Mouse (Mus musculus): ENCODE measurements around the gene Smarce1. TPM values are rescaled to one million over a fixed set of nuclear protein-coding genes. Genes with fewer than 3 reads are reported as not detected.

Smarce1 gene
- polyA plus RNA-seq, 1 experiment from 2014 or later, result 351 TPM

DNA sequence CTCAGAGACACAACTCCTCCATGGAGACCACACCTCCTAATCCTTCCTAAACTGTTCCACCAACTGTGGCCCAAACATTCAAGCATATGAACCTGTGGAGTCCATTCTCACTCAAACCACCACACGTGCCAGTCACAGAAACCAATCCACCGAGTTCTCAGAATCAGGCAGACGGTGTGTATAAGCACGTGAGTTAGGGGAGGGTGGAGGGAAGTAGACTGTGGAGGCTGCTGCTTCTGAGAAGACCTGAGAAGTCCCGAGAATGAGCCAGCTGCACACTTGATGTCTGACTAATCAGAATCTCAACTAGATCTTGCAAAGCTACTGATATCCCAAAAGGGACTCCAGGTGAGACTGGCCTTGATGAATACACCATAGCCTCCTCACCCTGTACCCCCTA is 50.7 kb downstream of the Smarce1 start:
- Histone ChIP-seq H3K4me1 (replicated peaks; ENCODE audit: control insufficient read depth, insufficient read depth, low read length) (no peaks in the 10 kb centered on the region), H3K4me2 (ENCODE audit: low read length) (no peak overlapping the region), H3K9me3 (ENCODE audit: control insufficient read depth, low read length) (no peaks in the 10 kb centered on the region), H3K4me3 (replicated peaks; ENCODE audit: low read length) (no peak overlapping the region), H3K27ac (ENCODE audit: low read length) (no peak overlapping the region), H3K27me3 (replicated peaks; ENCODE audit: control insufficient read depth, insufficient read depth, low read length) (no peaks in the 10 kb centered on the region), H3K9ac (replicated peaks; ENCODE audit: low read depth, low read length) (no peak overlapping the region), H3K36me3 (ENCODE audit: control insufficient read depth, insufficient read depth) (no peaks in the 10 kb centered on the region)
- WGBS, result 84% methylated on average over 5 of the region's 5 CpGs
- no peak for ATAC-seq

DNA sequence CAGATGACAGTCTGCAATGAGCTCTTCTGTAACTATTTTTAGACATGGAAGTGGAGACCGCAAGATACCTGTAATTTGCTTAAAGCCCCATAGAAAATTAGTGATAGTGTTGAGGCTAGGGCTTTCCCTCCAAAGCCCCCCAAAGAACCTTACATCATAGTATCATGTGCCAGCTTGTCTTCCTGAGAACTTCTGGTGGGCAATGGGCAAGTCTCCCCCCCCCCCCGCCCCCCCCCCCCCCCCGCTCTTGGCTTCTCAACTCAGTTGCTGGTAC is 53.0 kb downstream of the Smarce1 start:
- H3K9ac ChIP-seq (replicated peaks; ENCODE audit: low read depth, low read length), result no peak overlapping the region
- no peaks in the 10 kb centered on the region for H3K27me3 ChIP-seq (replicated peaks; ENCODE audit: control insufficient read depth, insufficient read depth, low read length)
- H3K4me3 ChIP-seq (replicated peaks; ENCODE audit: low read length), result no peak overlapping the region
- no peak overlapping the region for H3K4me2 ChIP-seq (ENCODE audit: low read length)
- WGBS, result 94% methylated on average over 1 of the region's 3 CpGs
- H3K36me3 ChIP-seq (ENCODE audit: control insufficient read depth, insufficient read depth), result no peaks in the 10 kb centered on the region
- no peak overlapping the region for H3K27ac ChIP-seq (ENCODE audit: low read length)
- ATAC-seq, result no peak
- H3K9me3 ChIP-seq (ENCODE audit: control insufficient read depth, low read length), result no peaks in the 10 kb centered on the region
- no peaks in the 10 kb centered on the region for H3K4me1 ChIP-seq (replicated peaks; ENCODE audit: control insufficient read depth, insufficient read depth, low read length)

DNA sequence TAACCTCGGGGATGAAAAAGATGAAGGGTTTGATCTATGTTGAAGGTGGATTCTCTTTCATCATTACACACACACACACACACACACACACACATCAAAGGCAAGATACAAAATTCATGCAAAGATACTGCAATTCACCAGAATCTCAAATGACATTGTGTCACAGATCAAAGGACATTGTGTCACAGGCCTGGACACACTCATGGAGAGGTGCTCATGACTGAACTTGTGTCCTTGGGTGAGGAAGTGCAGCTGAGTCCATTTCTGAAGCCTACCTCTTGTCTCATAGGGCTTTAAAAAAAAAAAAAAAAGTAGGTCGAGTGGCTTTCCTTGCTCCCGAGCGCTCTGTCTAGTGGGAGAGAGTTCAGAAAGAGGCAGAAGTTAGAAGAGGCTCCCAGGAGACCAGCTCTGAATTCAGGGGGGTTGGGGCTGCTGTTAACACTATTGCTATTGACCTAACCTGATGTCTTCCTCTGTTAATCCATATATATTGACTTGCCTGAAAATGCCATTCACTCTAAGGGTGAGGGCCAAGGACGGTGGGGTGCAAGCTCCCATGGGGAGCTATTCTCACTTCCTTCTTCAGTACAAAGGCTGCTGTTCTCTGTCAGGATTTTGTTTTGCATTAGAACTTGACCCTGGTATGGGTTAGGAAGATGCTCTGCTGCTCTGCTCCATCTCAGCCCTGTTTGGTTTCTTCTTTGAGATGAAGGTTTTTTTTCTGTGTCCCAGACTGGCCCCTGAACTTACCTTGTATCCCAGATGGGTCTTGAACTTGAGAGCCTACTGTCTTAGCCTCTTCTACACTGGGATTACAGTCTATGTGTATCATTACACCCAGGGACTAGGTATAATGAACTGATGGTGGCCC is 53.5 kb downstream of the Smarce1 start:
- Histone ChIP-seq H3K9me3 (ENCODE audit: control insufficient read depth, low read length) (no peaks in the 10 kb centered on the region), H3K36me3 (ENCODE audit: control insufficient read depth, insufficient read depth) (no peaks in the 10 kb centered on the region), H3K27me3 (replicated peaks; ENCODE audit: control insufficient read depth, insufficient read depth, low read length) (no peaks in the 10 kb centered on the region), H3K4me1 (replicated peaks; ENCODE audit: control insufficient read depth, insufficient read depth, low read length) (no peaks in the 10 kb centered on the region), H3K4me2 (ENCODE audit: low read length) (no peak overlapping the region), H3K9ac (replicated peaks; ENCODE audit: low read depth, low read length) (no peak overlapping the region), H3K27ac (ENCODE audit: low read length) (no peak overlapping the region), H3K4me3 (replicated peaks; ENCODE audit: low read length) (no peak overlapping the region)
- no peak for ATAC-seq
- 67% methylated on average over 5 of the region's 5 CpGs for WGBS

DNA sequence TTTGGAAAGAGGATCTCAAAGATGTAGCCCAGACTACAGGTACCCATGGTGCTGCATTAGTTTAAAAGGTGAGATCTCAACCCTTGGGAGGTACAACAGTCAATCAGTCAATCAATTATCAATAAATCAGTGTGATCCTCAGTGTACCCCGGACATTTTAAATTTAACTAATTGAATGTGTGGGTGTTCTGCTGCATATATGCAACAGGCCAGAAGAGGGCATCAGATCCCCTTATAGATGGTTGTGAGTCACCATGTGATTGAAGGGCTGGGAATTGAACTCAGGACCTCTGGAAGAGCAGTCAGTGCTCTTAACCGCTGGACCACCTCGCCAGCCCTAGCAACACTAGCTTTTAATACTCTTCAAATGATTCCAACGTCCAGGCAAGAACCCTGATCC is 58.8 kb downstream of the Smarce1 start:
- whole genome bisulfite sequencing, result 79% methylated on average over 4 of the region's 4 CpGs
- Histone ChIP-seq H3K9ac (replicated peaks; ENCODE audit: low read depth, low read length) (no peak overlapping the region), H3K9me3 (ENCODE audit: control insufficient read depth, low read length) (no peaks in the 10 kb centered on the region), H3K4me2 (ENCODE audit: low read length) (no peak overlapping the region), H3K27ac (ENCODE audit: low read length) (no peak overlapping the region), H3K4me3 (replicated peaks; ENCODE audit: low read length) (no peak overlapping the region), H3K4me1 (replicated peaks; ENCODE audit: control insufficient read depth, insufficient read depth, low read length) (no peaks in the 10 kb centered on the region), H3K27me3 (replicated peaks; ENCODE audit: control insufficient read depth, insufficient read depth, low read length) (no peaks in the 10 kb centered on the region), H3K36me3 (ENCODE audit: control insufficient read depth, insufficient read depth) (no peaks in the 10 kb centered on the region)
- no peak for ATAC-seq

DNA sequence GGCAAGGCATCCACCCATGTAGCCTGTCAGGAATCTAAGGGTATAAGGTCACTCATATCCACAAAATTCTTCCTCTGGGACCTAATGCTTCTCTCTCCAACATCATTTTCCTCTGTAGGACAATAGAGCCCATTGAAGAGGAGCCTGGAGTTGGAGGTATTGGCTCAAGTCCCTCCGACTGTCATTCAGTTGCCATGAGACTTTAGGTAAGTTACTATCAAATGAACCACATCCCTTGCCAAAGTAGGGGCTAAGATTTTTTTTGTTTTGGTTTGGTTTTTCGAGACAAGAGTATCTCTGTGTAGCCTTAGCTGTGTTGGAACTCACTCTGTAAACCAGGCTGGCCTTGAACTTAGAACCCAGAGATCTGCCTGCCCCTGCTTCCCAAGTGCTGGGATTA is 59.4 kb downstream of the Smarce1 start:
- H3K27ac ChIP-seq (ENCODE audit: low read length), result no peak overlapping the region
- H3K4me1 ChIP-seq (replicated peaks; ENCODE audit: control insufficient read depth, insufficient read depth, low read length), result no peaks in the 10 kb centered on the region
- no peaks in the 10 kb centered on the region for H3K9me3 ChIP-seq (ENCODE audit: control insufficient read depth, low read length)
- no peak for ATAC-seq
- no peak overlapping the region for H3K9ac ChIP-seq (replicated peaks; ENCODE audit: low read depth, low read length)
- H3K4me2 ChIP-seq (ENCODE audit: low read length), result no peak overlapping the region
- H3K4me3 ChIP-seq (replicated peaks; ENCODE audit: low read length), result no peak overlapping the region
- WGBS, result 76% methylated on average over 2 of the region's 2 CpGs
- H3K36me3 ChIP-seq (ENCODE audit: control insufficient read depth, insufficient read depth), result no peaks in the 10 kb centered on the region
- no peaks in the 10 kb centered on the region for H3K27me3 ChIP-seq (replicated peaks; ENCODE audit: control insufficient read depth, insufficient read depth, low read length)

DNA sequence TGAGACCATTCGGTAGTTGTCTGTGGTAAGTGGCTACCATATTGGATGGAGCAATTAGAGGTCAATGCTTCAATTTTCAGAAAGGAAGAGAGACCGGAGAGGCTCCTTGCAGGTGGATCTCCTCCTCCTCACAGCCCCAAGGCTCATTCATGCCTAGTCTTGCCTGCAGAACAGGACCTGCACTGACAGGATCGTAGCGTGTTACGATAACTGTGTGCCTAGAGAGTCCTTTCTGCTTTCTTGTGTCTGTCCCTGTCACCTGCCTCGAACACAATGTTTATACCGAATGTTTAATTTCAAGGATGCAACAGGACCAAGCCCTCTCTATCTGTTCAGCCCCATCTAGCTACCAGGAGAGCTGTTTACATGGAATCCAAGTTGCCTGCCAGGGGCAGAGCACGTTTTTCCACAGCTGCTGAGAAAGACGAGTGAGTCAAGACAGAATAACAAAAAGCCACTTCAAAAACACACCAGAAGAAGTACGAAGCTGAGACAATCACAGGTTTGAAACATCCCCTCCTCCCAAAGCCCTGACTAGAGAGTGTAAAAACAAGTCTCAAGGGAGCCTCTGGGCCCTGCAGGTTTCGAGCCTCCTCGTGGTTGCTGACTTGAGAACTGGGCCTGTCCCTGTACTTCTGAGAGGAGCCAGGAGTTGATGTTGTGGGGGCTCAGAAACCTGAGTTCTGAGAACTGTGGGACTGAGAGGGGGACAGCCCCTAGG is 60.1 kb downstream of the Smarce1 start:
- Histone ChIP-seq H3K9me3 (ENCODE audit: control insufficient read depth, low read length) (no peaks in the 10 kb centered on the region), H3K4me2 (ENCODE audit: low read length) (no peak overlapping the region), H3K4me1 (replicated peaks; ENCODE audit: control insufficient read depth, insufficient read depth, low read length) (no peaks in the 10 kb centered on the region), H3K36me3 (ENCODE audit: control insufficient read depth, insufficient read depth) (no peaks in the 10 kb centered on the region), H3K27me3 (replicated peaks; ENCODE audit: control insufficient read depth, insufficient read depth, low read length) (no peaks in the 10 kb centered on the region), H3K27ac (ENCODE audit: low read length) (no peak overlapping the region), H3K4me3 (replicated peaks; ENCODE audit: low read length) (no peak overlapping the region), H3K9ac (replicated peaks; ENCODE audit: low read depth, low read length) (no peak overlapping the region)
- 81% methylated on average over 12 of the region's 12 CpGs for WGBS
- no peak for ATAC-seq

DNA sequence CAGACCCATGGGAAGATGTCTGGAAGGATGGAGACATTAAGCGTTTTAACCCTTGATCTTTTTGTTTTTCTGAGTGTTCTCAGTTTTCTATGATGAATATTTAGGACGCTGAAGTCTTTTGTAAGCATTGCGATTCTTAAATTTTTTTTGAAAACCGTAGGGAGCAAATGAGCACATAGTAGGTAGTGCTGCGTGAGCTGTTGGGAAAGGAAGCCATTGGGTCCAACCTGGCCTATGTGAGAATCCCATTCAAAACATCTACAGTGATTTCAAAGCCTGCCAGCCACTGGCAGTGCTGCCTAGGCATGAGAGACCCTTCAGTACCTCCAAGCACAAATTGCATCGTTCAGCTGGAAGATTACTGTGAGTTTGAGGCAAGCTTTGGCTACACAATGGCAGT is 60.8 kb downstream of the Smarce1 start:
- ATAC-seq, result no peak
- H3K9me3 ChIP-seq (ENCODE audit: control insufficient read depth, low read length), result no peaks in the 10 kb centered on the region
- H3K27ac ChIP-seq (ENCODE audit: low read length), result no peak overlapping the region
- H3K9ac ChIP-seq (replicated peaks; ENCODE audit: low read depth, low read length), result no peak overlapping the region
- WGBS, result 89% methylated on average over 6 of the region's 6 CpGs
- H3K27me3 ChIP-seq (replicated peaks; ENCODE audit: control insufficient read depth, insufficient read depth, low read length), result no peaks in the 10 kb centered on the region
- H3K4me2 ChIP-seq (ENCODE audit: low read length), result no peak overlapping the region
- H3K4me1 ChIP-seq (replicated peaks; ENCODE audit: control insufficient read depth, insufficient read depth, low read length), result no peaks in the 10 kb centered on the region
- no peaks in the 10 kb centered on the region for H3K36me3 ChIP-seq (ENCODE audit: control insufficient read depth, insufficient read depth)
- no peak overlapping the region for H3K4me3 ChIP-seq (replicated peaks; ENCODE audit: low read length)

GRCm38 (mm10) chr11:99169438-99169837 is 61.4 kb downstream of the Smarce1 start:
- no peaks in the 10 kb centered on the region for H3K4me1 ChIP-seq (replicated peaks; ENCODE audit: control insufficient read depth, insufficient read depth, low read length)
- WGBS, result 93% methylated on average over 2 of the region's 2 CpGs

DNA sequence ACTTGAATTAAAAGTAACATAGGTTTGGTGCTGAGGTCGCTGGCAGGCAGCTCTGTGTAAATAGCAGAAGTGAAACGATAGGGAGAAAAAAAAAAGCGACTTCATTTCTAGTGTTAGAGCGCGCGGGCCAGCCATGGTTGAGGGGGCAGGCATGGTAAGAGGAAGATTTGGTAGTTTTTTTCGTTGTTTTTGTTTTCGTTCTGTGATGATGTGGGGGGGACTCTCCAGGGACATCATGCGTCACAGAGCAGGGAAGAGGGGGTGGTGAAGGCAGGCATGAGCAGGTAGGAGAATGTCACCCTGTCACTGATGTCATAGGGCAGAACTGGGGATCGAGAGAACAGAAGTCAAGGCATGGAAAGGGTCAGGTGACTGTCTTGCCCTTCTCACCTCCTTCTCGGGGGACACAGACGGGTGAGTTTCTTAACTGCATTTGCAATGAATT is 62.8 kb downstream of the Smarce1 start:
- Histone ChIP-seq H3K36me3 (ENCODE audit: control insufficient read depth, insufficient read depth) (no peaks in the 10 kb centered on the region), H3K4me3 (replicated peaks; ENCODE audit: low read length) (no peak overlapping the region), H3K4me1 (replicated peaks; ENCODE audit: control insufficient read depth, insufficient read depth, low read length) (no peaks in the 10 kb centered on the region), H3K27ac (ENCODE audit: low read length) (no peak overlapping the region), H3K9ac (replicated peaks; ENCODE audit: low read depth, low read length) (no peak overlapping the region), H3K4me2 (ENCODE audit: low read length) (no peak overlapping the region), H3K27me3 (replicated peaks; ENCODE audit: control insufficient read depth, insufficient read depth, low read length) (no peaks in the 10 kb centered on the region), H3K9me3 (ENCODE audit: control insufficient read depth, low read length) (no peaks in the 10 kb centered on the region)
- 76% methylated on average over 12 of the region's 12 CpGs for WGBS
- no peak for ATAC-seq

More at GRCm38 (mm10) chr11:99169438-99169837, 61.4 kb downstream of the Smarce1 start:
- Histone ChIP-seq H3K9me3 (ENCODE audit: control insufficient read depth, low read length) (no peaks in the 10 kb centered on the region), H3K4me3 (replicated peaks; ENCODE audit: low read length) (no peak overlapping the region), H3K36me3 (ENCODE audit: control insufficient read depth, insufficient read depth) (no peaks in the 10 kb centered on the region), H3K4me2 (ENCODE audit: low read length) (no peak overlapping the region), H3K27ac (ENCODE audit: low read length) (no peak overlapping the region), H3K9ac (replicated peaks; ENCODE audit: low read depth, low read length) (no peak overlapping the region), H3K27me3 (replicated peaks; ENCODE audit: control insufficient read depth, insufficient read depth, low read length) (no peaks in the 10 kb centered on the region)
- ATAC-seq, result no peak

Measured in forebrain, embryonic 16.5 days (tissue).